Mouse (Mus musculus) liver, embryonic 14.5 days (tissue): ENCODE results near the gene Fmn2. TPM values are rescaled to one million over a fixed set of nuclear protein-coding genes. Genes with fewer than 3 reads are reported as not detected.

ENCODE experiments used
- ATAC-seq: fragments of 200-750 bp; cut with Nextera tagmentation; 2 replicates; pipeline ENCODE4 v1.8.0; 2017; ENCODE audit warnings: moderate number of reproducible peaks, mild to moderate bottlenecking, moderate library complexity; ENCODE audit not compliant: insufficient read depth
- DNase-seq, 3 experiments: peaks; one replicate each; pipeline ENCODE4 v3.0.0-alpha.2; 2012 to 2013; ENCODE audit warnings: low read depth in 3 of 3, low spot score in 3 of 3
- H3K27ac ChIP-seq: fragments of 300-500 bp; sonication (generic); 2 replicates; pipeline ENCODE4 v1.5.1; 2014; ENCODE audit warnings: moderate library complexity, mild to moderate bottlenecking, control low read depth, inconsistent platforms
- H3K27me3 ChIP-seq: fragments of 300-500 bp; sonication (generic); 2 replicates; pipeline ENCODE4 v1.6.1; 2014; ENCODE audit warnings: mild to moderate bottlenecking, low read length, moderate library complexity; ENCODE audit not compliant: control insufficient read depth, insufficient read depth
- H3K36me3 ChIP-seq: fragments of 300-500 bp; sonication (generic); replicated peaks from 2 replicates; pipeline ENCODE4 v1.6.1; 2014; ENCODE audit warnings: low read depth; ENCODE audit not compliant: control insufficient read depth, insufficient read depth
- H3K4me1 ChIP-seq, 2 experiments: fragments of 200-500 bp in 1 of 2; fragments of 300-500 bp in 1 of 2; sonication (generic) in 1 of 2; replicated peaks; 2 replicates each; pipeline ENCODE4 v1.6.1; 2012 to 2014; ENCODE audit warnings: antibody characterized with exemption in 1 of 2, inconsistent platforms in 1 of 2, low read length in 1 of 2; ENCODE audit not compliant: control insufficient read depth in 2 of 2, insufficient read depth in 2 of 2
- H3K4me2 ChIP-seq: fragments of 300-500 bp; sonication (generic); 2 replicates; pipeline ENCODE4 v1.6.1; 2014; ENCODE audit warnings: low read depth, mild to moderate bottlenecking, control low read depth, moderate library complexity
- H3K4me3 ChIP-seq, 2 experiments: fragments of 200-500 bp in 1 of 2; fragments of 300-500 bp in 1 of 2; sonication (generic) in 1 of 2; 2 replicates each; pipeline ENCODE4 v1.5.1; 2012 to 2014; ENCODE audit warnings: low read depth in 2 of 2, low read length in 2 of 2, mild to moderate bottlenecking in 2 of 2, control low read depth in 1 of 2, inconsistent platforms in 1 of 2, moderate library complexity in 1 of 2; ENCODE audit not compliant: insufficient read depth in 1 of 2
- H3K9ac ChIP-seq: fragments of 300-500 bp; sonication (generic); replicated peaks from 2 replicates; pipeline ENCODE4 v1.6.1; 2014; ENCODE audit warnings: mild to moderate bottlenecking, control low read depth, moderate library complexity
- H3K9me3 ChIP-seq: fragments of 300-500 bp; sonication (generic); 2 replicates; pipeline ENCODE4 v1.6.1; 2016; ENCODE audit warnings: low read length, mixed read lengths; ENCODE audit not compliant: control insufficient read depth
- CTCF ChIP-seq: IDR thresholded peaks from 2 replicates; pipeline ENCODE4 v1.5.1; 2016; ENCODE audit warnings: antibody characterized with exemption, low read depth, control low read depth
- EP300 ChIP-seq: IDR thresholded peaks from 2 replicates; pipeline ENCODE4 v1.6.1; 2016; ENCODE audit warnings: antibody characterized with exemption, low read depth
- WGBS: fragments of 180-500 bp; shearing (Covaris S2); extraction: QIAGEN DNeasy Blood & Tissue Kit; methylation state at CpG from one replicate; pipeline ENCODE4 v1.1.7; 2014; ENCODE audit not compliant: insufficient replicate concordance; 5-methylcytosine and 5-hydroxymethylcytosine counted together
- polyA plus RNA-seq, 2 experiments: library from polyadenylated mRNA; depleted of rRNA in 1 of 2; stranded (reverse) in 1 of 2; unstranded in 1 of 2; fragments of >200 nt; fragmentation: Nextera tagmentation in 1 of 2; extraction: Ambion mirVana in 1 of 2; gene quantifications; 2 replicates each; pipeline versions ENCODE4 v1.2.1 to v1.2.3; 2012 to 2014

Gene Fmn2
- polyA plus RNA-seq, 2 experiments: 0.03 TPM; not detected in 1

DNA sequence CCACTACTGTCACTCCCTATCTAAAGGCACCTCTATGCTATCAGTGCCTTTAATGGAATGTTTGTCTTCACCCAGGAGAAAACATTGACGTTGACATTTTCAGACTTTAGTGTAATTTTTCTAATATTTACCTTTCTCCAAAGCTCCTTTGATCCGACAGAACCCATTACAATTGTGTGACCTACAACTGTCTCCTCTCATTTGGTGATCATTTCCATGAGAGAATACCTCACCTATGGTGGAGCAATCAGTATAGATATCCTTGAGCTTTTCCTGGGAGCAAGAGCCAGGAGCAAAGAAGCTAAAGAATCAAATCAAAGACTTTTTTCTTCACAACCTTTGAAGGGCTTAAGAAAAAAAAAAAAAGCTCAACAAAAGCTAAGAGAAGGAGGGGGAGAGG lies 354.6 kb downstream of the Fmn2 start:
- H3K4me2 ChIP-seq: no peak overlapping the region
- H3K4me1 ChIP-seq: no peaks in the 10 kb centered on the region
- TF ChIP-seq CTCF (no peak), EP300 (no peak)
- H3K9me3 ChIP-seq: no peaks in the 10 kb centered on the region
- no peaks in the 10 kb centered on the region for H3K36me3 ChIP-seq
- H3K27me3 ChIP-seq: no peaks in the 10 kb centered on the region
- ATAC-seq (no peak), DNase-seq (no peak)
- no peak overlapping the region for H3K27ac ChIP-seq
- H3K9ac ChIP-seq: no peak overlapping the region
- H3K4me3 ChIP-seq: no peak overlapping the region
- 39% methylated on average over 2 of the region's 2 CpGs for WGBS

DNA sequence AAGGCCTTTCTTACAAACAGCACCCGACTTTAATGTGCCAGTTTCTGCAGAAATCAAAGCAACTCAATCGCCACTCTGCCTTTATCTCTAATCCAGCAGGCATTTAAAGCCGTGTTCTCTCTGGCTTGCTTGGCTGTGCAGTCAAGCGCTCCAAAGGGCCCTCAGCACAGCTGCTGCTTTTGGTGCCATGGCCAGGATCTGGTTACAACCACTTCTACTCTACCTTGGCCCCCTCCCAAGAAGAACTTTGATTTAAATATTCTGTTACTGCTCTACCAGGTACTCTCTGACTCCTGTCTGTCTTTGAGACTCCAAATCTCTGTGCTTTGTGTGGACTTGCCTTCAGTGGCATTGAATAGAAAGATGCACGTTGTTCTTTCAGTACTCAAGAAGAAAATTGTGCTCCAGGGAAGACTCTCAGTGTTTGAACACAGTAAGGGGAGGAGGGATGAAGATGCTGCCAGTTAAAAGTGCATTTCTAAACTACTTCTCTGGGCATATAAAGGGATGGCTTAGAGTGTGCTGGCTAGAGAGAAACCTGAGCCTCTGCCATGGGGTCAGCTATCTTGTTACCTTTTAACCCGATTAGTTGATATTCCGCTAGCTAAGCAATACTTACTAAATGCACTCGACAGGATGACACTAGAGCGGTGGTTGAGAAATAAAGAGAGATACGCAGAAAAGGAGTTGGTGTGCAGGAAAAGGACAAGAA lies 358.9 kb downstream of the Fmn2 start:
- Histone ChIP-seq H3K9ac (no peak overlapping the region), H3K27ac (no peak overlapping the region), H3K9me3 (no peaks in the 10 kb centered on the region), H3K4me1 (no peaks in the 10 kb centered on the region), H3K4me2 (no peak overlapping the region), H3K27me3 (no peaks in the 10 kb centered on the region), H3K4me3 (no peak overlapping the region), H3K36me3 (no peaks in the 10 kb centered on the region)
- 63% methylated on average over 10 of the region's 10 CpGs for WGBS
- no peak for DNase-seq
- ATAC-seq: no peak
- TF ChIP-seq EP300 (no peak), CTCF (no peak)

Other genes with a start within 250 kb of the Fmn2 start
- gene Olfr419, start 249.8 kb upstream of the Fmn2 start, polyA plus RNA-seq (2012; rRNA removed): not detected in 2 replicates
- gene Olfr419, start 249.8 kb upstream of the Fmn2 start, polyA plus RNA-seq (2014; fragmentation: Nextera tagmentation; extraction: Ambion mirVana): 0.16 and 0.27 TPM in 2 replicates
- gene Mptx1, start 171.3 kb upstream of the Fmn2 start, polyA plus RNA-seq (2012; rRNA removed): not detected in 2 replicates
- gene Mptx1, start 171.3 kb upstream of the Fmn2 start, polyA plus RNA-seq (2014; fragmentation: Nextera tagmentation; extraction: Ambion mirVana): not detected in 2 replicates
- 0.01 TPM in 2 replicates for gene Olfr417, start 136.7 kb upstream of the Fmn2 start, polyA plus RNA-seq (2012; rRNA removed)
- gene Olfr417, start 136.7 kb upstream of the Fmn2 start, polyA plus RNA-seq (2014; fragmentation: Nextera tagmentation; extraction: Ambion mirVana): 0.04 TPM in 1 of 2 replicates, not detected in the other
- 0.03 TPM in 1 of 2 replicates, not detected in the other for gene Olfr248, start 110.8 kb upstream of the Fmn2 start, polyA plus RNA-seq (2012; rRNA removed)
- gene Olfr248, start 110.8 kb upstream of the Fmn2 start, polyA plus RNA-seq (2014; fragmentation: Nextera tagmentation; extraction: Ambion mirVana): not detected in 2 replicates
- 0.06 and 0.08 TPM in 2 replicates for gene Olfr414, start 77.8 kb upstream of the Fmn2 start, polyA plus RNA-seq (2012; rRNA removed)
- gene Olfr414, start 77.8 kb upstream of the Fmn2 start, polyA plus RNA-seq (2014; fragmentation: Nextera tagmentation; extraction: Ambion mirVana): not detected in 2 replicates
- gene Olfr220, start 59.7 kb upstream of the Fmn2 start, polyA plus RNA-seq (2012; rRNA removed): not detected in 2 replicates
- not detected in 2 replicates for gene Olfr220, start 59.7 kb upstream of the Fmn2 start, polyA plus RNA-seq (2014; fragmentation: Nextera tagmentation; extraction: Ambion mirVana)